Mouse (Mus musculus) hindbrain, postnatal 0 days (tissue): ENCODE measurements at regions not wholly inside any gene's neighbourhood (a gene's known extent, or its start where the extent isn't known, plus 50 kb on each side); places are given as distances from the start of the nearest gene placed in this dataset.

Source experiments
- ATAC-seq: fragments of 200-750 bp; cut with Nextera tagmentation; 2 replicates; pipeline ENCODE4 v1.8.0; 2017; ENCODE audit warnings: mild to moderate bottlenecking, moderate TSS enrichment, moderate library complexity
- DNase-seq: peaks from one replicate; pipeline ENCODE4 v3.0.0-alpha.2; 2015; ENCODE audit warnings: low spot score
- H3K27ac ChIP-seq: fragments of 300-500 bp; sonication (generic); 2 replicates; pipeline ENCODE4 v1.5.1; 2014; ENCODE audit warnings: mild to moderate bottlenecking
- H3K27me3 ChIP-seq: fragments of 300-500 bp; sonication (generic); 2 replicates; pipeline ENCODE4 v1.6.1; 2014; ENCODE audit warnings: low read length, mixed read lengths; ENCODE audit not compliant: insufficient read depth
- H3K36me3 ChIP-seq: fragments of 300-500 bp; sonication (generic); 2 replicates; pipeline ENCODE4 v1.6.1; 2014; ENCODE audit warnings: low read length, mixed read lengths; ENCODE audit not compliant: insufficient read depth
- H3K4me1 ChIP-seq: fragments of 300-500 bp; sonication (generic); 2 replicates; pipeline ENCODE4 v1.6.1; 2014; ENCODE audit warnings: antibody characterized with exemption, low read length, mixed read lengths; ENCODE audit not compliant: insufficient read depth
- H3K4me2 ChIP-seq: fragments of 300-500 bp; sonication (generic); 2 replicates; pipeline ENCODE4 v1.6.1; 2014; ENCODE audit warnings: low read depth, mild to moderate bottlenecking, low read length, moderate library complexity, mixed read lengths
- H3K4me3 ChIP-seq: fragments of 300-500 bp; sonication (generic); 2 replicates; pipeline ENCODE4 v1.5.1; 2014; ENCODE audit warnings: low read length
- H3K9ac ChIP-seq: fragments of 300-500 bp; sonication (generic); replicated peaks from 2 replicates; pipeline ENCODE4 v1.6.1; 2014; ENCODE audit warnings: mild to moderate bottlenecking, low read length, moderate library complexity, mixed read lengths
- H3K9me3 ChIP-seq: fragments of 300-500 bp; sonication (generic); 2 replicates; pipeline ENCODE4 v1.6.1; 2016; ENCODE audit warnings: low read length, mixed read lengths
- CTCF ChIP-seq: IDR thresholded peaks from 2 replicates; pipeline ENCODE4 v1.5.1; 2016; ENCODE audit warnings: antibody characterized with exemption, control low read depth, low read depth
- WGBS: fragments of 180-500 bp; shearing (Covaris S2); extraction: QIAGEN DNeasy Blood & Tissue Kit; methylation state at CpG from one replicate; pipeline ENCODE4 v1.1.7; 2014; 5-methylcytosine and 5-hydroxymethylcytosine counted together

DNA sequence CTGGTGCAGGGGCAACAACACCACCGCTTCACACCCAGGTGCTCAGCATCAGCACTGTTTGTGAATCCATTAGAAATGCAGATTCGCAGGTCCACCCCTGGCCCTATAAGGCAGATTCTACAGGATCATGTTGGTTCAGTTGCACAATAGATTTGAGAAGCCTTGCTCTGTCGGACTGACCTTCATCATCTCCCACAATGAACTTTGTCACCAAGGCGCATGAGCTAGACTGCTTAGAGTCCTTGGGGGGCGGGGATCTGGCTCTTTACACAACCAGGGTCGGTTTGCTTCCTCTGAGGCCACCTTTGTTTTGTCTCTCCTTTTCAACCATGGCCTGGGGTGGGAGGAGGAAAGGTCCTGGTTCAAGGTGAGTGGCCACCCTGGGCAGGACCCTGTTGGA is 209.7 kb downstream of the Igsf11 start:
- Histone ChIP-seq H3K4me2 (no peak overlapping the region), H3K4me1 (no peaks in the 10 kb centered on the region), H3K9me3 (no peaks in the 10 kb centered on the region), H3K4me3 (no peak overlapping the region), H3K27me3 (no peaks in the 10 kb centered on the region), H3K36me3 (no peaks in the 10 kb centered on the region), H3K27ac (no peak overlapping the region), H3K9ac (no peak overlapping the region)
- no peak for DNase-seq
- no peak for ATAC-seq
- no peak for TF ChIP-seq CTCF
- 55% methylated on average over 6 of the region's 6 CpGs for WGBS

DNA sequence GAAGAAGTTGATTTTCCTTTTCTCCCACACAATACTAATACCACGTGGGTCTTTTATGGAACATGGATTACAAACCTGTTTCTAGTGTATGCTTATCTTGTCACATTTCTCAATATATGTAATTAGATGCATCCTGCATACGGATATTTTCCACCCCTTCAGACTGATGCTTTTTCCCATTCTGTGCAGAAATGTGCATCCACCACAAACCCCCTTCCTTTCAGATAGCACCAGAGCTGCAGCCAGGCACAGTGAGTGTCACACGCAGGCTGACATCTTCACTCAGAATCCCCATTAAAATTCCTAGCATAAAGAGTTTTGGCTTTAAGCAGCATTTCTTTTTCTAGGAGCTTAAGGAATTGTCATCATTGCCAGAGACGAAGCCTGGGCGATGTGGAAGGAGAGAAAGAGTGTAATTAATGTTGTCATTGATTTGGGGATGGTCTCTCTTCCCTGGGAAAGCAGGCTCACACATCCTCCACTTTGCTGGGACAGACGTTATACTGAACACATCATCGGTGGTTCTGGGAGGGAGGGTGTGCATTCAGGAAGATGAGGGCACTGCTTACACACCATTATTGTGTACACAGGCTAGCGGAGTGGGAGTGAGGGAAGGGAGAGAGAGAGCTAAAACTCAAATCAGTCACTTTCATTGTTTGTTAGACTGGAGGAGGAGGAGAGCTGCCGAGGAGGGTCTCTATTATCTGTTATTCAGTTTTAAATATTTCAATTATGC is 211.1 kb downstream of the Igsf11 start:
- Histone ChIP-seq H3K4me3 (no peak overlapping the region), H3K9ac (no peak overlapping the region), H3K36me3 (no peaks in the 10 kb centered on the region), H3K4me2 (no peak overlapping the region), H3K9me3 (no peaks in the 10 kb centered on the region), H3K4me1 (no peaks in the 10 kb centered on the region), H3K27ac (no peak overlapping the region), H3K27me3 (no peaks in the 10 kb centered on the region)
- ATAC-seq (0 out of 2 replicates have a peak, but pooled peaks have one; percentile 38), DNase-seq (no peak)
- WGBS = 38% methylated on average over 9 of the region's 9 CpGs
- TF ChIP-seq CTCF = no peak

DNA sequence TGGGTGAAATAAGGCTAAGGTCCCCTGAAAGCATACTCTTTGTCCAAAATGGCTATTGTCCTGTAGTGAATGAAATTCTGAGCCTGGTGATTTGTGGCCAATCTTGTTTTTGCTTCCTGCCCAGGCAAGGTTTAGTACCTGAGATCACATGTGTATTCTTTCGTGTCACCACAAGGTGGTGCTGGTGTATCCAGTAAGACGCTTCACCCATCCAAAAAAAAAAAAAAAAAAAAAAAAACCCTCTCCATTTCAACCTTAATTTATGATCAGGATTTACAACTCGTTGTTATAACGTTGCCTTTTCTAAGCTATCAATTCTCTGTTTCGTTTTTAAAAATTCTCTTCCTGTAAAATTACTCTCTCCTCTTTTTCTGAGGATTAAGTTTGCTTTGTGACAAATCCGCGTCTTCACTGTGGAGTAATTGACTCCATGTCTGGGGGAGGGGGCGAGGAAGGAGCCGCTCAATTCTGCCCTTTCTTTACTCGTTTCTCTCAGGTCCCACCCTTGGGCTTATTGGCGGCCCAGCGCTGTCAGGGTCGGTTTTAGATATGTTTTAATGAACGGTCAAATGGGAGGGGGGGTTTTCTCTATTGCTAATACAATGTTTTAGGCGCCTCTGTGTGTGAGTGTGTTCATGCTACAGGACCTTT is 217.0 kb downstream of the Igsf11 start:
- Histone ChIP-seq H3K4me2 (peak overlapping the region; percentile 61), H3K4me1 (no peaks in the 10 kb centered on the region), H3K9me3 (no peaks in the 10 kb centered on the region), H3K9ac (peak overlapping the region; percentile 43), H3K27ac (peak overlapping the region; percentile 51; the same call in 1 of the 2 replicates), H3K27me3 (no peaks in the 10 kb centered on the region), H3K36me3 (no peaks in the 10 kb centered on the region), H3K4me3 (peak overlapping the region; percentile 37)
- peak; percentile 80 for TF ChIP-seq CTCF
- DNase-seq (peak; percentile 87), ATAC-seq (peak; percentile 74)
- 18% methylated on average over 15 of the region's 15 CpGs for WGBS

DNA sequence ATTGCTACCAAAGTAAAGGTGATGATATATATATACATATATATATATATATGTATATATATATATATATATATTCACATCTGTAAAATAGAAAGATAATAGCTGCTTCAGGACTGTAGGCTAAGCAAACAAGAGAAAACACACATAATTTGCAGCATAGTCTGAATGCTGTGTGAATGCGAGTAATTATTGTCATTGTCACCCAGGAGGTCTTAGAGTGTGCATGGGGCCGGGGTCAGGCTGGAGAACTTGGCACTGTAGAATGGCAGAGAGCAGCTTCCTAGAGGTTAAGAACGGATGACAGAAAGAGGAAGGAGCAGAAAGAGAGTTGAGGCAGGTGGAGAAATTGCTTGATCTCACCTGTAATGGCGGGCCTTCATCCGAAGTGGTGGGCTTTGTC is 217.6 kb downstream of the Igsf11 start:
- Histone ChIP-seq H3K9me3 (no peaks in the 10 kb centered on the region), H3K4me3 (no peak overlapping the region; the same call in 1 of the 2 replicates), H3K36me3 (no peaks in the 10 kb centered on the region), H3K4me1 (no peaks in the 10 kb centered on the region), H3K27ac (no peak overlapping the region), H3K27me3 (no peaks in the 10 kb centered on the region), H3K4me2 (peak overlapping the region; percentile 61), H3K9ac (peak overlapping the region; percentile 43; the same call in 1 of the 2 replicates)
- DNase-seq = no peak
- 77% methylated on average over 5 of the region's 5 CpGs for WGBS
- no peak for TF ChIP-seq CTCF
- no peak for ATAC-seq

DNA sequence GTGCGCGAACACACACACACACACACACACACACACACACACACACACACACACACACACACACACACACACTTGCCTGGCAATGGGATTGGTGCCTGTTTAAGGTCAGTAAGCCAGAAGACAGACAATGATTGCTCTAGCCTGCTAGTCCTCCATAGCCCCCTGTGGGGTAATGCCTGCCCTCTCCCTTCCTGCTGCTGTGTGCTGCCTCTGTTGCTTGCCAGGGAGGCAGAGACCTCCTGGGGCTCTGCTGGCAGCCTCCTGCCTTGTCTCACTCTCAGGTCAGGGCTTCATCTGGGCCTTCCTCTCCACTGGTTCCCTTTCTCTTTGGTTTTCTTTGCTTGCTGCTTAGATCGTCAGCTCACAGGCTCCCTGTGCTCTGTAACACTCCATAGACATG is 225.6 kb downstream of the Igsf11 start:
- DNase-seq (no peak), ATAC-seq (no peak)
- Histone ChIP-seq H3K9ac (no peak overlapping the region), H3K36me3 (no peaks in the 10 kb centered on the region), H3K9me3 (no peaks in the 10 kb centered on the region), H3K4me2 (no peak overlapping the region), H3K4me3 (no peak overlapping the region), H3K27ac (no peak overlapping the region), H3K4me1 (no peaks in the 10 kb centered on the region), H3K27me3 (no peaks in the 10 kb centered on the region)
- TF ChIP-seq CTCF = no peak
- WGBS = 35% methylated on average over 3 of the region's 3 CpGs

DNA sequence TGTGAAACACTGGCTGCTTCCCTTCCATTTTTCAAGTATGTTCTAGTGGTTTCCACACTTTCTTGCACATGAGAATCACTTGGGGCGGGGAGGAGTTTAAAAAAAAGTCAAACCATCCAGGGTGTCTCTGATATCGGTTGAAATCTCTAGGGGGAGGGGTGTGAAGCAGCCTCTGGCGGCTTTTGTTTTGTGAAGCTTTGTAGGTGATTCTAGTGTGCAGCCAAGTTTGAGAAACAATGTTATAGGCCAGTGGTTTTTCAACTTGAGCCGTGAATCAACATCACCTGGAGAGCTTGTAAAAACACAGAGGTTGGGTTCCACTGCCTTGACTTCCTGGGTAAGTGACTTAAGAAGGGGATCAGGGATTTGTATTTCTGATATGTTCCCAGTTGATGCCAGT is 227.3 kb downstream of the Igsf11 start:
- WGBS = 58% methylated on average over 4 of the region's 4 CpGs
- H3K4me2 ChIP-seq = no peak overlapping the region
- no peaks in the 10 kb centered on the region for H3K4me1 ChIP-seq
- ATAC-seq (no peak), DNase-seq (no peak)
- H3K9me3 ChIP-seq = no peaks in the 10 kb centered on the region
- TF ChIP-seq CTCF = no peak
- no peak overlapping the region for H3K4me3 ChIP-seq
- no peak overlapping the region for H3K9ac ChIP-seq
- no peaks in the 10 kb centered on the region for H3K36me3 ChIP-seq
- no peak overlapping the region for H3K27ac ChIP-seq
- no peaks in the 10 kb centered on the region for H3K27me3 ChIP-seq

DNA sequence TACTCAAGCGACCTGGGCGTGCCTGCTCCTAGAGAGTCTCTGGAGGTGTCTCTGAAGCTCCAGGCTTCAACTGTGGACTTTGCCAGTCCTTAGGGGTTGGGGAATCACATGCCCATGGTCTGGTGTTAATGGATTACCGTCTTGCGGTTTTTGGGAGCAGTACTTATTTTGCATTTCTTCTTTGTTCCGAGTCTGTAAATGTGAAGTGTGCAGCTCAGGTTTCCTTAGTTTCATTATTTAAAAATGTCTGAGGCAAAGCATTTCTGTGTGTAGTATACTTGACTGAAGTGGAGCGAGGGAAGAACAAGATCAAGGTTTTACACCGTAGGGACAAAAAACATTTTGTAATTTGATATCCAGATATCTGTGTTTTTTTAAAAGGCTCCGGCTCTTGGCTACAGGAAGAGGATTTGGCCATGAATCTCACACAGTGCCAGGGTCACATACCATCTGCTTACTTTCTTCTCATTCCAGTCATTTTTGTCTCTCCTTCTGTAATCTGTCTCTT is 231.0 kb downstream of the Igsf11 start:
- ATAC-seq (no peak), DNase-seq (no peak)
- no peaks in the 10 kb centered on the region for H3K27me3 ChIP-seq
- WGBS = 79% methylated on average over 8 of the region's 8 CpGs
- H3K27ac ChIP-seq = no peak overlapping the region
- H3K9ac ChIP-seq = no peak overlapping the region
- H3K9me3 ChIP-seq = no peaks in the 10 kb centered on the region
- no peak overlapping the region for H3K4me2 ChIP-seq
- no peaks in the 10 kb centered on the region for H3K36me3 ChIP-seq
- no peak overlapping the region for H3K4me3 ChIP-seq
- TF ChIP-seq CTCF = no peak
- H3K4me1 ChIP-seq = no peaks in the 10 kb centered on the region
